Mouse (Mus musculus) heart, postnatal 0 days (tissue): ENCODE data around the gene Scn8a.

Source experiments
- CTCF ChIP-seq: IDR thresholded peaks from 2 replicates; pipeline ENCODE4 v1.5.1; 2016; ENCODE audit warnings: antibody characterized with exemption, control low read depth, low read depth
- EP300 ChIP-seq: IDR thresholded peaks from 2 replicates; pipeline ENCODE4 v1.6.1; 2016; ENCODE audit warnings: antibody characterized with exemption, low read depth

DNA sequence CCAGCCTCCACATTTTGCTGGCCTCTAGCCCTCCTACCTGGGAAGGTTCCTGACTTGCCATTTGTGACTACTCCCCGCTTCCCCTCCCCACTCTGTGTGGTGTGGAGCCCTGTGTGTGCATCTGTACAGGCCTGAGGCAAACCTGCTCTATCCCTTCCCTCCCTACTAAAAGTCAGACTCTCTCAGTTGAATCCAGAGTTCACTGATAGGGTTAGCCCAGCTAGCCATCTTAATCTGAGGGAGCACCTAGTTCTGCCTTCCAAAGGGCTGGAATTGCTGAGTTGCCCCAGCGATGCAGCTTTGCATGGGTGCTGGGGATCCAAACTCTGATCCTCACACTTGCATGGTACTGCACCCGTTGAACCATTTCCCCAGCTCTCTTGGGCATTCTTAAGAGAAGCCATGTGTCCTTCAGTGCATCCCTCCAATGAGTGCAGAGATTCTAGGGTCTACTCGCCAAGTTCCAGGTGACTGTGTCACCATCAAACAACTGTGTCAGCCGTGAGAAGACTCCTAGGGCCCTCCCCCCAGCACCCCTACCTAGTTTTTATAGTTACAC lies 178.8 kb downstream of the Scn8a start:
- TF ChIP-seq CTCF (no peak), EP300 (no peak)
